Mouse (Mus musculus): Measurements from ENCODE around the gene Fam208b.

GRCm38 (mm10) chr13:3532451-3532850 is 78.5 kb downstream of the Fam208b start:
- no peak for TF ChIP-seq CTCF (IDR thresholded peaks at IDR 0.05; ENCODE audit: borderline replicate concordance, extremely low read depth, insufficient read depth, insufficient read length)
- no peak for TF ChIP-seq POLR2A (IDR thresholded peaks at IDR 0.05; ENCODE audit: borderline replicate concordance, extremely low read depth, insufficient read depth, insufficient read length, poor library complexity, severe bottlenecking)
